Mouse (Mus musculus): ENCODE results near the gene Smarce1.

Smarce1 gene

DNA sequence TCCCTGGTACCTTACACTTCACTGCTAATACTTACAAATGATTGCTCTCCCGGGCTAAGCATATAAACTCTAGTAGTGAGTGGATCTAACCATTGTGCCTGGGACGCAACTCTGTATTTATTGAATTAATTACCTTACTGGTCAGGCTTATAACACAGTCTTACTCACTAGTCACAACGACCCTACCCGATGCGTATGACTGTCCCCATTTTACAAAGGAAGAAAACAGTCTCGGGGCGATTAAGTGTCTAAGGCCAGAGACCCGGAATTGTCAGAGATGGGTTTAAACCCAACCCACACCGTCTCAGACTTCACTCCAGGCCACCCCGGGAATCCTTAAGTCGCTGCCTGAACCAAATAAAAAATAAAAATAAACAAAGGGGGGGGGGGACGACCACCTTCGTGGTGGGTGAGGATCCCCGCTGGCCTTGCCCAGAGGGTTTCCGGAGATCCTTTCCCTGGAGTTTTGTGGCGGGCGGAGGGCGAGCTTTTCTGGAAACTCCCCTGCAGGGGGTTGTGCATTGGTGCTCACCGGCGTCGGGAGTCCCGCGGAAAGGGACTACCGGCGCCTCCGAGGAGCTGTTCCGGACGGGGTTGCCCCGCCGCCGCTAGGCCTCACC lies 1.1 kb downstream of the Smarce1 start:
- DNase-seq (ENCODE audit: low spot score) = no peak

DNA sequence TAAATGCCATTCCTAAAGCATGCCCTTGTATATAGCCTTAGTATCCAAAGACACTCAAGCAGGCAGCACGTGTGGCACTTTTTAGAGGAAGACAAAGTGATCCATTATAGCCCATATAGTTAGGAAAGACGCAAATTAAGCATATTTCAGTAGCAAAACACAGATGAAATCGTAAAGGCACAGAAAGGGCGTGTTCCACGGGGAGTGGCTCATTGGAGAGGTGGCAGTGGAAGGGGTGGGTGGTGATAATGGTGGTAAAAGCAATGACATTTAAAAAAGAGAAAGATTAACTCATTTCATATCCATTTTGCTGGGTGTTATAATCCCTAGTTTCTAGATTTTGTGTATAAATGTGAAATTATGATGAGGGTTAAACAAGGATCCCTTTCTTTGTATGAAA lies 4.5 kb downstream of the Smarce1 start:
- DNase-seq (ENCODE audit: low spot score) = no peak

DNA sequence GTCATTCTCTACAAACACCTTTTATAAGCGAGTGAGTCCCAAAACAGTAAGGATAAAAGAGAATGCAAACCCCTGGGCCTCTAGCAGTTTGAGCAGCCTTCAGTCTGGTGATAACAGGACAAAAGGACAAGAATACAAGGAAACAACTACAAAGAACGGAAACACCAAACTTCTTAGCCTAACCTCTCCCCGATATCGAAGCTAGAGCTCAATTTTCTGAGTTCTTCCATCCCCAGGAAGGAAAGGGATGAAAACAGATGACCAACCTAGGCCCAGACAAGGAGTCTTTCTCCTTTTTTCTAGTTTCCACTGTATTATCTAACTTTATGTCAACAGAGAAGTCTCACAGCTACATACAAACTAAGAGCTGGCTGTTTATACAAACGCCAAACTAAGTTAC lies 7.5 kb downstream of the Smarce1 start:
- DNase-seq (ENCODE audit: low spot score) = no peak

DNA sequence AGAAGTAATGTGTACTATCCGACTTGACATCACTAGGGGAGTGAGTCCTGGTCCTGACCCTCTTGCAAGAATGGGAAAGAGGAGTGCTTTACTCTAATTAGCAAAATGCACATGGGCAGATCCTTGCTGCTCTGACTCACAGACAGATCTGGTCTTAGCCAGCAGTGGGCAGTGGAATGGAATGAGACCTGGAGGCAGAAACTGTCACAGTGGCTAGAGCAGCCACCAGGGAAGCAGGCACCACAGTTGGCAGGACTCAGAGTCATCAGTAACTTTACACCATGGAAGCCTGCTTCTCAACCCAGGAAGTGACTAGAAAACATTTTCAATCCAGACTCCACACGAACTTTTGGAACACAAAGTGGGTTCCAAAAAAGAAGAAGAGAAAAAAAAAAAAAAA lies 9.0 kb downstream of the Smarce1 start:
- DNase-seq (ENCODE audit: low spot score) = no peak

DNA sequence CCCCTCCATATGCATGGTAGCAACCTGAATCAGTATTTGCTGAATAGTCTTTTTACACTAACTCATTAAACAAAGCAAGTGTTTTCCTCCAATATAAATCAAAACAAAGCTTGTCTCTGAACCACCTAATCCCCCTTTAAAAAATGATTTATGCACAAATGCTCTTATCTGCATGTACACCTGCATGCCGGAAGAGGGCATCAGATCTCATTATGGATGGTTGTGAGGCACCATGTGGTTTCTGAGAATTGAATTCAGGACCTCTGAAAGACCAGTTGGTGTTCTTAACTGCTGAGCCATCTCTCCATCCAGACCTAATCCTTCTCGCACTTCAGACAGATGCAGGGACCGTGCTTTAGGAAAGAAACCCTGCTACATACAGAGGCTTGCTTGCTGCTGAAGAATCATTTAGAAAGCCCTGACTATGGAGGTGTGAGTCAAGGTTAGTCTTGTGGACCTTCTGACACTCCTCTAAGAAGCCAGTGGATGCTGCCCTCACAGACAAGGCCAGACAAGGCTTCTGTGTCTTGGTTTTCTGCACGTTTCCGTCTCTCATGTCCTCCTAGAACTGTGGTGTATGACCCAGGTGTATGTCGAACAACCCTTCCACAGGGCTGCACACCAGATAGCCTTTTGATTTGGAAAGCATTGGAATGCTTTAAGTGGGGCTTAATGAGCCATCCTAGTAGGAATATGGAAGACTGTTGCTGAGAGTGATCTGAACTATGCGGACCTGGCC lies 13.4 kb downstream of the Smarce1 start:
- no peak for DNase-seq (ENCODE audit: low spot score)

DNA sequence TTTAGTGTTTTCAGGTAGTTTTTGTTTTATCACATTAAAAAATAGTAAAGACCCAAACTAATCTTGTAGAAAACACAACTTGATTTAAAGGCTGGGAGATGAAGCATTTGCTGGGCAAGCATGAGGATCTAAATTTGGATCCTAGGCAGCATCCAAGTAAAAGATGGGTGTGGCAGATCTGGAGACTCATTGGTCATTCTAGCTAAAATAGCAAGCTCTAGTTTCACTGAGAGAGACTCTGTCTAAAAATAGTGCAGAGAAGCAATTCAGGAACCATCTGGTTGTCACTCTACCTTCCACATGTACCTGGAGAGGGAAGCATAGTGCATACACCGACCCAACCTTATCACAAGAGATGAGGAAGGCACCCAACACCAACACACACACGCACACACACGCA lies 14.6 kb downstream of the Smarce1 start:
- DNase-seq (ENCODE audit: low spot score) = no peak

DNA sequence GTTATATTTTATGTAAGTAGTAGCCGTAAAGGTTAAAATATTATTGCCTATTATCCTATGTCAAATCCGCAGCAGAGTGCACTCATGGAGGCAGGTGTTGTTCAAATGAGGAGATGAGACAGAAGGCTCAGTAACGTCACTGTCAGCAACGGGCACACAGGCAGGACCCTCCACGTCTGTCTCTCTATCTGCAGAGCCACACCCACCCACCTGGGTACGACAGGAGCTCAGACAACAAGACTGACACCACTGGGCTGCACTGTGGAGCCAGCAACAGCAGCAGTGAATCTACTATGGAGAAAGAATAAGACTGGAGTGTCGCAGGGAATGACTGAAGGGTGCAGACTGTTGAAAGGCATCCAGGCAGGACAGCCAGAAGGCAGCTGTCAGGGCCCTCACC lies 18.1 kb downstream of the Smarce1 start:
- DNase-seq (ENCODE audit: low spot score) = no peak

DNA sequence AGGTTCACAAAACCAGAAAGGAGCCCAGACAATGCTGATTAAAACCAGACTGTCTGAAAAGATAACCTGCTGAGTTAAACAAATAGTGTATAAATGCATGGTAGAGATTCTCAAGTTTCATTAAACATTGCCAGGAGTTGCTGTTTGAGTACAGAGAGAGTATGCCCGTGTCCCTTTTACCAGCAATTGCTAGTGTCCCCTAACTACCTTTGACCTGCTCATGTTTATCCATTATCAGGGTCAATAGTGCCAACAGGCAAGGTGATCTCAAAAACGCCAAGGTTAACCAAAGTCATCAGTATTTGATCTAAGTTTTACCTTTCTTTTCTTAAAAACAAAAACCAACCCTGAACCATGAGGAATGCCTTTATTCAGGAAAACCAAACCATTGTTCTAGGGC lies 18.9 kb downstream of the Smarce1 start:
- no peak for DNase-seq (ENCODE audit: low spot score)

DNA sequence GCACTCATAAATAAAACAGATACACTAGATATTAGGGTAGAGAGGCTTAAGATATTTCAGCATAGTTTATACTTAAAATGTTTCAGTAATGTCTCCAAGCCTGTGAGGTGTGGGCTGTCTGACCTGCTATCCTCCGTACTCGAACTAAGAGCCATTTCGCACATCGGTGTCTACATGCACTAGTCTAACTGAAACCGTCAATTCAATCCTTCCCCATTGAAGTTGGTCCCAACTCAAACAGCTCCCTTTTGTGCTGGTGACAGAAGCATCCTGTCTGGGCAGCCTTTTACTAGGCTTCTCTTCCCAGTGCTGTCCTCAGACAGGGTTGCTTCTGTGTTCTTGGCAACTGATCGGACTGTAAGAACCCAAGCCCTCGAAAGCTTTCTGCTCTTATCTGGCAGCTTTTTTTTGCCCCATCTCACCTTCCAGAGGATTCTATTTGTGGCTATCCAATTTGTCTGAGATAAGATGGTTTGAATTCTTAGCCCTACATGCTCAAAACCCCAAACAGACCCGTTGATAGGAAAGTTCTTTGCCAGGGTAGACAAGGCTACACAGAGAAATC lies 22.6 kb downstream of the Smarce1 start:
- no peak for DNase-seq (ENCODE audit: low spot score)

DNA sequence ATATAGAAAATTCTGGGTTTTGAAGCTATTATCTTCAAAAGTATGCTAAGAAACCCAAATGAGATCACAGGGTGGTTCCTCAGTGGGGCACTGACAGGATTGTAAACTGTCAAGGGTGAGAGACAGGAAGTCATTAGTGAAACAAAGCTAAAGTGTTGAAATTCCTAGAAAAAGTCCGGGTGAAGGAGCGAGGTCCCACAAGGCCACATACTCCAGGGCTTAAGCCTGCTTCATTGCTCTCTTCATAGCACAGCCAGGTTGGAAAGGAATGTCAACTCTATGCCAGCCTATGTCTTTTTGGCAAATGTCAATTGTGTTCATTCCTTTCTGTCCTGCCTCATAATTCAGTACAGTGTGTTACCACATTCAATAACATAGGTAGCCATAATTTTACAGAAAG lies 23.4 kb downstream of the Smarce1 start:
- DNase-seq (ENCODE audit: low spot score) = no peak

DNA sequence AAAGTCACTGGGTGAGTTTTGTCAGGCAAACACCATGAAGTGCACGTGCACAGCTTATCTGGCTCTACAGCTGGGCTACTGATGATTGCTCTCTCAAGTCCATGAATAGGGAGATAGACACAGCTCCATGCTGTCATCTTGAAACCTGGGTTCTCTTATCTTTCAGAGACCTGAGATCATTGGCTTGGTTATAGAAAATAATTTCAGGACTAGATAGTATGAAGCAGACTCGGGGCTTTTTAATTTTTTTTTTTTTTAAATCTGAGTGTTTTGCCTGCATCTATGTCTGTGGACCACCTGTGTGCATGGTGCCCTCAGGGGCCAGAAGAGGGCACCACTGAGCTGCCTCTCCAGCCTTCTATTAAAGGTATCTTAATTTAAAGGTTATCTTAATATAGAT lies 23.9 kb downstream of the Smarce1 start:
- DNase-seq (ENCODE audit: low spot score) = no peak

DNA sequence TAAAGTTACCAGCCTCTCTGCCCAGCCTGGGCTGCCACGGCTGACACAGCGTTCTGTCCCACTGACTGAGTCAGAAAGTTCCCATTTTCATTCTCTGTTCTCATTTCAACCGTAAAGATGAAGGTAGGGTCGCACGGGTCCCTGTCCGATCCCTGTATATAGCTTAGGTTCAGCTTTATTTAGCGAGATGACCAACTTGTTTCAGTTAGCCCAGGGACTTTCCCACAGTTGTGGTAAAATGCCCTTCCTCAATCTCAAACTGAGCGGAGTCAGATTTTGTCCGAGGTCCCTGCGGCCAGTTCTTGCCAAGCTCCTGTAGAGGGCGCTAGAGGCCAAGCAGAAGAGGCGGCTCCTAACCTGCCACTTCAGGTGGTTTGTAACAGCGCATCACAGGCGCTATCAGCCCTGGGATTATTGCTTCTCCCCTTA lies 41.6 kb downstream of the Smarce1 start:
- peak; percentile 40 for DNase-seq (ENCODE audit: low spot score)

DNA sequence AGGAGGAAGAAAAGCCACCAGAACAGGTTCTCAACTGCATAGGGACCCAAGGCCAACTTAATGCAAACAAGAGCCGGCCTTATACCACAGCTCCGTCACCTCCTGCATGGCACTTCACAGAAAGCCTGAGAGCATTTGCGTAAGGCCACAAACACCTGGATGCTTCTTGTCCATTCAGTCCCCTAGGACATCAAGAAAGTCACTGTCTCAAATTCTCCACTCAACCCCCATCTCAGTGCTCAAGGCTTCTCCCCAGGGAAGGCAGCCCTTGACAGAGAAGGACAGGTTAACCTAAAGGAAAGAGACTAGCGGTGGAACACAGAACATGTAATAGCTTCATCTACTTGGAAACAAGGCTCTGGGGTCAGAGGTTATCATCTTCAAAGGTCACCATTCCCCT lies 43.5 kb downstream of the Smarce1 start:
- DNase-seq (ENCODE audit: low spot score) = no peak

DNA sequence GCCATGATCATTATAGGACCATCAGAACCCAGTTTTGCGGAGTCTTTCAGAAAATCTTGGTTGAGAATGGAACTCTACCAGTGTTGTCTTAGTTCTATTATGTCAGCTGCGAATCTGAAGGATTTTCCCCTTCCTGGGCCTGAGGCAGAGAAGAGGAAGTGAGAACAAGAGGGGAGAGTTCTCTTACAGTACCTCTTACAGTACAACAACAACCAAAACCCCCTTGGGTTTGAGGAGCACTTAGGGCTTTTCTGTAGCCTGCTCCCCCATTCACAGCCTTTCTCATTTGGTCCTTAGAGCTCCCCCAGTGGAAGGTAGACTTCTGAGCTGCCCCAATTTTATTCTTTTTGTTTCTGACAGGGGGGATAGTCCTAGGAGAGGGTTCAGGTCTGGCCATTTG lies 44.0 kb downstream of the Smarce1 start:
- DNase-seq (ENCODE audit: low spot score) = no peak

DNA sequence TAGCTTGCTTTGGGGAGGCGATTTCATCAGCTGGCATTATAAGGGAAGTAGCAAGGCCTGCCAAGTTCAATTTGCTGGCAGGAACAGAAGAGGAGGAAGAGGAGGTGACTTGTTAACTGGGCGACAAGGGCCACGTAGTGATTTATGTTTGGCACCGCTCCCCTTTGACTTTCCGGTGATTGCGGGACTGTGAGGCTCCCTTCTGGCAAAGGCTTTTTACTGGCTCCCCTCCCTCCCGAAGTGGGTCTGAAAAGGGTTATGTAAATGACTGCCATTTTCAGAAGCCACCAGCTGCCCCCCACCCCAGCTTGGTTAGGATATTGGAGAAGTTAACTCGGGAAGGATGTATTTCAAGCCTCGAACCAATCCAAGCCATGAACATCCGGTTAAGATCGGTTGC lies 48.2 kb downstream of the Smarce1 start:
- DNase-seq (ENCODE audit: low spot score) = no peak

DNA sequence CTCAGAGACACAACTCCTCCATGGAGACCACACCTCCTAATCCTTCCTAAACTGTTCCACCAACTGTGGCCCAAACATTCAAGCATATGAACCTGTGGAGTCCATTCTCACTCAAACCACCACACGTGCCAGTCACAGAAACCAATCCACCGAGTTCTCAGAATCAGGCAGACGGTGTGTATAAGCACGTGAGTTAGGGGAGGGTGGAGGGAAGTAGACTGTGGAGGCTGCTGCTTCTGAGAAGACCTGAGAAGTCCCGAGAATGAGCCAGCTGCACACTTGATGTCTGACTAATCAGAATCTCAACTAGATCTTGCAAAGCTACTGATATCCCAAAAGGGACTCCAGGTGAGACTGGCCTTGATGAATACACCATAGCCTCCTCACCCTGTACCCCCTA lies 50.7 kb downstream of the Smarce1 start:
- DNase-seq (ENCODE audit: low spot score) = no peak

DNA sequence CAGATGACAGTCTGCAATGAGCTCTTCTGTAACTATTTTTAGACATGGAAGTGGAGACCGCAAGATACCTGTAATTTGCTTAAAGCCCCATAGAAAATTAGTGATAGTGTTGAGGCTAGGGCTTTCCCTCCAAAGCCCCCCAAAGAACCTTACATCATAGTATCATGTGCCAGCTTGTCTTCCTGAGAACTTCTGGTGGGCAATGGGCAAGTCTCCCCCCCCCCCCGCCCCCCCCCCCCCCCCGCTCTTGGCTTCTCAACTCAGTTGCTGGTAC lies 53.0 kb downstream of the Smarce1 start:
- no peak for DNase-seq (ENCODE audit: low spot score)

DNA sequence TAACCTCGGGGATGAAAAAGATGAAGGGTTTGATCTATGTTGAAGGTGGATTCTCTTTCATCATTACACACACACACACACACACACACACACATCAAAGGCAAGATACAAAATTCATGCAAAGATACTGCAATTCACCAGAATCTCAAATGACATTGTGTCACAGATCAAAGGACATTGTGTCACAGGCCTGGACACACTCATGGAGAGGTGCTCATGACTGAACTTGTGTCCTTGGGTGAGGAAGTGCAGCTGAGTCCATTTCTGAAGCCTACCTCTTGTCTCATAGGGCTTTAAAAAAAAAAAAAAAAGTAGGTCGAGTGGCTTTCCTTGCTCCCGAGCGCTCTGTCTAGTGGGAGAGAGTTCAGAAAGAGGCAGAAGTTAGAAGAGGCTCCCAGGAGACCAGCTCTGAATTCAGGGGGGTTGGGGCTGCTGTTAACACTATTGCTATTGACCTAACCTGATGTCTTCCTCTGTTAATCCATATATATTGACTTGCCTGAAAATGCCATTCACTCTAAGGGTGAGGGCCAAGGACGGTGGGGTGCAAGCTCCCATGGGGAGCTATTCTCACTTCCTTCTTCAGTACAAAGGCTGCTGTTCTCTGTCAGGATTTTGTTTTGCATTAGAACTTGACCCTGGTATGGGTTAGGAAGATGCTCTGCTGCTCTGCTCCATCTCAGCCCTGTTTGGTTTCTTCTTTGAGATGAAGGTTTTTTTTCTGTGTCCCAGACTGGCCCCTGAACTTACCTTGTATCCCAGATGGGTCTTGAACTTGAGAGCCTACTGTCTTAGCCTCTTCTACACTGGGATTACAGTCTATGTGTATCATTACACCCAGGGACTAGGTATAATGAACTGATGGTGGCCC lies 53.5 kb downstream of the Smarce1 start:
- no peak for DNase-seq (ENCODE audit: low spot score)

DNA sequence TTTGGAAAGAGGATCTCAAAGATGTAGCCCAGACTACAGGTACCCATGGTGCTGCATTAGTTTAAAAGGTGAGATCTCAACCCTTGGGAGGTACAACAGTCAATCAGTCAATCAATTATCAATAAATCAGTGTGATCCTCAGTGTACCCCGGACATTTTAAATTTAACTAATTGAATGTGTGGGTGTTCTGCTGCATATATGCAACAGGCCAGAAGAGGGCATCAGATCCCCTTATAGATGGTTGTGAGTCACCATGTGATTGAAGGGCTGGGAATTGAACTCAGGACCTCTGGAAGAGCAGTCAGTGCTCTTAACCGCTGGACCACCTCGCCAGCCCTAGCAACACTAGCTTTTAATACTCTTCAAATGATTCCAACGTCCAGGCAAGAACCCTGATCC lies 58.8 kb downstream of the Smarce1 start:
- no peak for DNase-seq (ENCODE audit: low spot score)

DNA sequence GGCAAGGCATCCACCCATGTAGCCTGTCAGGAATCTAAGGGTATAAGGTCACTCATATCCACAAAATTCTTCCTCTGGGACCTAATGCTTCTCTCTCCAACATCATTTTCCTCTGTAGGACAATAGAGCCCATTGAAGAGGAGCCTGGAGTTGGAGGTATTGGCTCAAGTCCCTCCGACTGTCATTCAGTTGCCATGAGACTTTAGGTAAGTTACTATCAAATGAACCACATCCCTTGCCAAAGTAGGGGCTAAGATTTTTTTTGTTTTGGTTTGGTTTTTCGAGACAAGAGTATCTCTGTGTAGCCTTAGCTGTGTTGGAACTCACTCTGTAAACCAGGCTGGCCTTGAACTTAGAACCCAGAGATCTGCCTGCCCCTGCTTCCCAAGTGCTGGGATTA lies 59.4 kb downstream of the Smarce1 start:
- DNase-seq (ENCODE audit: low spot score) = no peak

DNA sequence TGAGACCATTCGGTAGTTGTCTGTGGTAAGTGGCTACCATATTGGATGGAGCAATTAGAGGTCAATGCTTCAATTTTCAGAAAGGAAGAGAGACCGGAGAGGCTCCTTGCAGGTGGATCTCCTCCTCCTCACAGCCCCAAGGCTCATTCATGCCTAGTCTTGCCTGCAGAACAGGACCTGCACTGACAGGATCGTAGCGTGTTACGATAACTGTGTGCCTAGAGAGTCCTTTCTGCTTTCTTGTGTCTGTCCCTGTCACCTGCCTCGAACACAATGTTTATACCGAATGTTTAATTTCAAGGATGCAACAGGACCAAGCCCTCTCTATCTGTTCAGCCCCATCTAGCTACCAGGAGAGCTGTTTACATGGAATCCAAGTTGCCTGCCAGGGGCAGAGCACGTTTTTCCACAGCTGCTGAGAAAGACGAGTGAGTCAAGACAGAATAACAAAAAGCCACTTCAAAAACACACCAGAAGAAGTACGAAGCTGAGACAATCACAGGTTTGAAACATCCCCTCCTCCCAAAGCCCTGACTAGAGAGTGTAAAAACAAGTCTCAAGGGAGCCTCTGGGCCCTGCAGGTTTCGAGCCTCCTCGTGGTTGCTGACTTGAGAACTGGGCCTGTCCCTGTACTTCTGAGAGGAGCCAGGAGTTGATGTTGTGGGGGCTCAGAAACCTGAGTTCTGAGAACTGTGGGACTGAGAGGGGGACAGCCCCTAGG lies 60.1 kb downstream of the Smarce1 start:
- no peak for DNase-seq (ENCODE audit: low spot score)

DNA sequence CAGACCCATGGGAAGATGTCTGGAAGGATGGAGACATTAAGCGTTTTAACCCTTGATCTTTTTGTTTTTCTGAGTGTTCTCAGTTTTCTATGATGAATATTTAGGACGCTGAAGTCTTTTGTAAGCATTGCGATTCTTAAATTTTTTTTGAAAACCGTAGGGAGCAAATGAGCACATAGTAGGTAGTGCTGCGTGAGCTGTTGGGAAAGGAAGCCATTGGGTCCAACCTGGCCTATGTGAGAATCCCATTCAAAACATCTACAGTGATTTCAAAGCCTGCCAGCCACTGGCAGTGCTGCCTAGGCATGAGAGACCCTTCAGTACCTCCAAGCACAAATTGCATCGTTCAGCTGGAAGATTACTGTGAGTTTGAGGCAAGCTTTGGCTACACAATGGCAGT lies 60.8 kb downstream of the Smarce1 start:
- DNase-seq (ENCODE audit: low spot score) = no peak
